Mouse (Mus musculus): ENCODE data around the gene Snx30. TPM values are rescaled to one million over a fixed set of nuclear protein-coding genes. Genes with fewer than 3 reads are reported as not detected.
A peak's percentile ranks its signal among the peaks of the same experiment; 100 is the strongest.

The Snx30 gene
- total RNA-seq, 2 experiments from 2014 or later: 16.8 to 28.2 TPM

DNA sequence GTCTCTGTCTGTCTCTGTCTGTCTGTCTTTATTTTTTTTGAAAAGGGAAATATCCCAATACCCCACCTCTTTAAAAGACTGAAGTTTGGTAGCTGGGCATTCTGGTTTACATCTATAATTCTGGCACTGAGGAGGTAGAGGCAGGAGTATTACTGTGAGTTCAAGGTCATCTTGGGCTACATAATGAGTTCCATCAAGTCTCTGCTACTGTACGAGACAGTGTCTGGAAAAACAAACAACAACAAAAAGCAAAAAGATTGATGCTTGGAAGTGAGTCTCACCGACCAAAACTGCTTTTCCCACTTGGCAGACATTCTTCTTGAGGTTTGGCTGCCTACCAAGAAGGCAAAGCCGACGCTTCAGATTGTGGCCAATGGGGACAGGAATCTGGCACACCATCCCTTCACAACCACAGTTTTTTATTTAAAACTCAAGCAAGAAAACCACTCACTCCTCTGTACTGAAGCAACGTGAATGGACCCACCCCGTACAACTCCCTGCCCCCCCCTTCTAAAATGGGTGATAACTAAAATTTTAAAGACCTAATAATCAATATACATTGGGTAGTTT, 63.9 kb downstream of the Snx30 start:
- ATAC-seq (ENCODE audit: poor library complexity, severe bottlenecking): no peak

- ATAC-seq (ENCODE audit: poor library complexity, severe bottlenecking): no peak
Observed at GRCm38 (mm10) chr4:59870433-59870832, 64.8 kb downstream of the Snx30 start.

DNA sequence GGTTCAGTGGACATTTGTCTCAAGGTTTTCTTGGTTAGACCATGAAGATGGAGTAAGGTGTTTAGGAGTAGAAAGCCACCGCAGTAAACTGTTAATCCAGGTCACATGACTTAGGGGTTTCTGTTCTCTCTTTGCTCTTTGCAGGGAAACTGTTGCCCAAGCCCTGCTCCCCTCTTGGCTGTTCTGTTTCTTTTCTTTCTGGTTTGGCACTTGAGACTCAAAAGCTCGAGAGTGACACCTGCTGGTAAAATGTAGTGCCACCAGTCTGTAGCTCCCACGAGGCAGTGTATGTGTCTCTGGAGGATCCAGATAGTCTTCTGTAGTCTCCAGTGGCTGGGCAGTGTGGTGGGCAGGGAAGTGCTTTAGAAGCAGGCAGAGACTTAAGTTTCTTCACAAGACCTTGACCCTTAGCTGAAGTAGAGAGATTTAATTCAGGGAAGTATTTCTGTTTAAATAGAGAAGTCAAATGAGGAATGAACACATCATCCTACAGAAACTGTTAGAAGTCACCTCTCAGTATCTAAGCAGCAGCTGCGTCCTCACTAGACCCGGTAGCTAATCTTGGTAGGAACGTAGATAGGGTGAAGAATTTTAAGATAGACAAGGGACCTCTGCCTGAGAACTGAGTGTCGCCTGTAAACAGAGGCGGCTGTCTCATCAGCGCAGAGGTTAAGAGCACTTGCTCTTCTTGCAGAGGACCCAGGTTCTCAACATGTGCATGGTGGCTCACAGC, 65.4 kb downstream of the Snx30 start:
- ATAC-seq (ENCODE audit: poor library complexity, severe bottlenecking): peak; percentile 92

GRCm38 (mm10) chr4:59873240-59873639, 67.6 kb downstream of the Snx30 start:
- no peak for ATAC-seq (ENCODE audit: poor library complexity, severe bottlenecking)

DNA sequence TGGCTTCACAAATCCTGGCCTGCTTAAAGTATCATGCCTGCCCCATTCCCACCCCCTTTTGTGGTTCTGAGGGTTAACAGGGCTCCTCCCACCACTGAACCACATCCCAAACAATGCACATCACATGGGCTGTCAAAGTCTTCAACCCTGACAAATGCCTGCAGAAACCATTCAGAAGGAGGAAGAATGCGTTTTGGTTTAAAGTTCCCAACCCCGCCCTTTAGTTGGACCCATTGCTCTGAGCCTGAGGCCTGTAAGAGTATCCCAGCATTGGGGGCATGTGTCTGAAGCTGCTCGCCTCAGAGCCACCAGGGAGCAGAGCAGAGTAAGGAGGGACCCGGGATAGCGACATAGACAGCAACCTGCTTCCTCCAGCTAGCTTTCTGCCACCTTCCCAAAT, 68.2 kb downstream of the Snx30 start:
- ATAC-seq (ENCODE audit: poor library complexity, severe bottlenecking): peak; percentile 49

- no peak for ATAC-seq (ENCODE audit: poor library complexity, severe bottlenecking)
Observed at GRCm38 (mm10) chr4:59876570-59876969, 70.9 kb downstream of the Snx30 start.

- no peak for ATAC-seq (ENCODE audit: poor library complexity, severe bottlenecking)
Observed at GRCm38 (mm10) chr4:59877025-59877424, 71.4 kb downstream of the Snx30 start.

DNA sequence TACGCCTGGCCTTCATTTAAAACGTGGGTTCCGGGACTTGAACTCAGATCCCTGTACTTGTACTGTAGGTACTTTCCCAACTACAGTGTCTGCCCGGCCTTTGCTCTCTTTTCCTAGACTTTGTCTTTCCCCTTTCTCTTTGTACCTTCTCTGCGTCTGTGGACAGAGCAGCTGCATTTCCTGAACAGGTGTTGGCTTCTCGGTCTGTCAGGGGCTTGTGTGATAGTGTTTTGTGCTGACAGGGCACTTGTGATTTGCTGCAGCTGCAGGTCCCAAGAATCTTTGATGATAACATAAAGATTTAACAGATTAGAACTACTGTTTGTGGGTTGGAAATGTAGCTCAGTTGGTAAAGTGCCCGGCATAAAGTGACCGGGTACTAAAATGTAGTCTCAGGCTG, 73.0 kb downstream of the Snx30 start:
- ATAC-seq (ENCODE audit: poor library complexity, severe bottlenecking): no peak

GRCm38 (mm10) chr4:59879444-59879843, 73.8 kb downstream of the Snx30 start:
- no peak for ATAC-seq (ENCODE audit: poor library complexity, severe bottlenecking)

GRCm38 (mm10) chr4:59880725-59881124, 75.1 kb downstream of the Snx30 start:
- no peak for ATAC-seq (ENCODE audit: poor library complexity, severe bottlenecking)

- ATAC-seq (ENCODE audit: poor library complexity, severe bottlenecking): no peak
Observed at GRCm38 (mm10) chr4:59881210-59881609, 75.6 kb downstream of the Snx30 start.

DNA sequence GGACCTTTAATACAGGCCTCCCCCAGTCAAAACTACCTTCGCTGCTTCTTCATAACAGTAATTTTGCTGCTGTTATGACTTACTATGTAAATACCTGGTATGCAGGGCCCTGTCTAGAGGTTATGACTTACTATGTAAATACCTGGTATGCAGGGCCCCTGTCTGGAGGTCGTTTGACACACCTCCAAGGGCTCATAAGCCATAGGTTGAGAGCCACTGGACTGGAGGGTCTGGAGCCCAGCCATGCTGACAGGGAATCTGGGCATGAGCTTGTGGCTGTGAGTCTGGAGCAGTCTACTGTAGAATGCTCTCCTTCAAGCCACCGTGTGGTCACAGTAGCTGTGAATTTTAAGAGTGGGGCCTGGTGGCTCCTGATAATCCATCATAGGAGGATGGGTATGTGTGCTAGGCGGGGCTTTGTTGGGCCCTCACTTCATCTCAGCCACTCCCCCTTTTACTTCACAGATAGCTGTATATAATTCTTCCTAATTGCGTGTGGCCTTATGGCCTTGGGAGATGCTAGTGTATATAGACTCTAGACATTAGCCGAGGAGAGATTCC, 78.6 kb downstream of the Snx30 start:
- ATAC-seq (ENCODE audit: poor library complexity, severe bottlenecking): no peak

DNA sequence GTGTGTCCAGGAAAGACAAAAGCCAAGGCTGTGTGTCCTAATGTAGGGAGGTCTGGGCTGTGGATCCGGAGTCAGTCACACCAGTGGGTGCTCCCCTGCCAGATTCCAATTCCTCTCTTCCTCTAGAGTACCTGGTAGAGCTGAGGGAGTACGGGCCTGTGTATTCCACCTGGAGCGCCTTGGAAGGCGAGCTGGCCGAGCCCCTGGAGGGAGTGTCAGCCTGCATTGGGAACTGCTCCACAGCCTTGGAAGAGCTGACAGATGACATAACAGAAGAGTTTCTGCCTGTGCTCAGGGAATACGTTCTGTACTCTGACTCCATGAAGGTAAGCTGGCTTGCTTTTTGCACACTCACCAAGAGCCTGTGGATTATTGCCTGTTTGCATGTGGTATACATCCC, 80.6 kb downstream of the Snx30 start:
- no peak for ATAC-seq (ENCODE audit: poor library complexity, severe bottlenecking)

DNA sequence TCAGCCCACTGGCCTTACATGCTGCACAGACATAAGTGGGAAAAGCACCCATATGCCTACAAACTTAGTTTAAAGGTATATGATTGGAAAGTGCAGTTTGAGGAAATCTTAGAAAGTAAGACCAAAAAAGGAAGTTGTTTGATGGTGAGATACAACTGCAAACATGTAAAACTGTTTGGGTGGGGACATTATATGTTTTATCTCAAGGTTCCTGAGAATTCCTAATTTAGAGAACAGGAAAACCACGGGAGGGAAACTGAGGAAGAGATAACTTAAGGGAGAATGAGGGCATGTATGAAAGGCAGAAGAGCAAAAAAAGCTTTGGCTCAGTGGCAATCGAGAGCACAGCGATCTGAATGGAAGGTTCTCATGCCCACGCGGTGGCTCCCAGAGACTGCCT, 81.4 kb downstream of the Snx30 start:
- no peak for ATAC-seq (ENCODE audit: poor library complexity, severe bottlenecking)

GRCm38 (mm10) chr4:59888014-59888413, 82.4 kb downstream of the Snx30 start:
- peak; percentile 52 for ATAC-seq (ENCODE audit: poor library complexity, severe bottlenecking)

DNA sequence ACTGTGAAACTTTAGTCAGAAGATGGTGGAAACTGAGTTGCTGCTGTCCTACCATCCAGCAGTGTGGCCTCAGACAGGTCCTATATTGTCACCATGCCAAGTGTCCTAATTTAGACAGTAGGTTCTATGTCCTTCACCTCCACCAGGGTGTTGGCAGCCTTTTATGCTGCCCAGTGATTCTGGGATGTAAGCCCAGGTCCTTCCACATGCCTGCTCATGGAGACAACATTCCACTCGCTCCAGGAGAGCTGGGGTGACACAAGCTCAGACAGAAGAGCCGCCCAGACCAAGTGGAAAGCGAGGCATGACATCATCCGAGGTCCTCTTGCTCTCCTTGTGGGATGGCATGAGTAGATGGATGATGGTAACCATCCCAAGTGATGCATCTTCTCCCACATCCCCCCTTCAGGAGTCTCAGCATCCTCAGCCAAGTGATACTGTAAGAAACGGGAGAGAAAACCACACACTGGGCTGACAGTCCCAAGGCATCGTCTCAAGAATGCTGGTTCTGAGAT, 84.5 kb downstream of the Snx30 start:
- no peak for ATAC-seq (ENCODE audit: poor library complexity, severe bottlenecking)

- no peak for ATAC-seq (ENCODE audit: poor library complexity, severe bottlenecking)
Observed at GRCm38 (mm10) chr4:59891723-59892416, 86.2 kb downstream of the Snx30 start.

- ATAC-seq (ENCODE audit: poor library complexity, severe bottlenecking): no peak
Observed at GRCm38 (mm10) chr4:59892731-59893130, 87.1 kb downstream of the Snx30 start.

DNA sequence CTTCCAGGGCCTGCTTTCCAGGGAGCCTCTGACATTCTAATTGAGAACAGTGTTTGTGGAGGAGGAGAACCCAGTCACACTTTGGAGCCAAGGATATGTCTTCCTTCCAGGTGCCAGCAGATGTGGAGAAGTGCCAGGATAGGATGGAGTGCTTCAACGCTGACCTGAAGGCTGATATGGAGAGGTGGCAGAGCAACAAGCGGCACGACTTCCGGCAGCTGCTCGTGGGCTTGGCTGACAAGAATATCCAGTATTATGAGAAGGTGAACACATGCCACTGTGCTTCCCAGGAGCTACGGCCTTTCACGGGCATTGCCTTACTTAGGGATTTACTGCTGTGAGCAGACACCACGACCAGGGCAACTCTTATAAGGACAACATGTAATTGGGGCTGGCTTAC, 88.8 kb downstream of the Snx30 start:
- ATAC-seq (ENCODE audit: poor library complexity, severe bottlenecking): no peak

DNA sequence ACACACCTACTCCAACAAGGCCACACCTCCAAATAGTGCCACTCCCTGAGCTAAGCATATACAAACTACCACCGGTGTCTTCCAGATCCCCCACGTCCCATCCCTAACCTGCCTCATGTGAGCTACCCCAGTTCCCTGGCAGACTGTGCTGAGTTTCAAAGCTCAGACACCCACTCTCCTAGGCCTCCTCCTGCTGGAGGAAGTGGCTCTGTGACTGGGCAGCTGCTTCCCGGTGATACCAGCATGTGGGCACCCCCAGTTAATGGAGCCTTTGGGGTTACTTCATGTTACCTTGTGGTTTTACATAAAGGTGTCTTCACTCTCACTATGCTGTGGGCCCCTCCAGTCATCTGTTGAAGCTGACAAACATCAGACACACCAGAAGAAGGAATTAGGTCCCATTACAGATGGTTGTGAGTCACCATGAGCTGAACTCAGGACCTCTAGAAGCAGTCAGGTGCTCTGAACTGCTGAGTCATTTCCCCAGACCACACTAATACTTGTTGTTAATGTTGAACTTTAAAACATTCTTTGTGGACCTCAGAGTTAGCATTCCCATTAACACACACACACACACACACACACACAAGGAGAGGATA, 89.4 kb downstream of the Snx30 start:
- no peak for ATAC-seq (ENCODE audit: poor library complexity, severe bottlenecking)

DNA sequence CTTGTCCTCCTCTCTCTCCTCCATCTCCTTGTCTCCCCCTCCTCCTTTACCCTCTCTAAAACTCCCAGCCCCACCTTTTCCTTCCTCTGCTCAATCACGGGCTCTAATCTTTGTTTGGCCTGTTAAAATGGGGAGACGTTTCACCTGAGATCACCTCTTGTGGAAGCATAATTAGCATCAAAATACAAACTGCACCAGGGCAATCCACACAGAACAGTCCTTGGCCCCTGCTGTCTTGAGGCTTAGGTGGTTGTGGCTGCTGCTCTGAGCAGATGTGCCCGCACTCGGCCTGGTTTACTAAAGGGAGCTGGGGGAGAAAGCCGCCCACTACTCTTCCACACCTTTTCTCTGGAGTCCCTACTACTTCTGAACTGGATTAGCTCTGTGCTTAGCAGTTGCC, 90.4 kb downstream of the Snx30 start:
- no peak for ATAC-seq (ENCODE audit: poor library complexity, severe bottlenecking)

Data from megakaryocyte, adult 5-6 weeks (primary cell).